Mouse (Mus musculus): ENCODE data around the gene Kcnb1.

Gene Kcnb1

DNA sequence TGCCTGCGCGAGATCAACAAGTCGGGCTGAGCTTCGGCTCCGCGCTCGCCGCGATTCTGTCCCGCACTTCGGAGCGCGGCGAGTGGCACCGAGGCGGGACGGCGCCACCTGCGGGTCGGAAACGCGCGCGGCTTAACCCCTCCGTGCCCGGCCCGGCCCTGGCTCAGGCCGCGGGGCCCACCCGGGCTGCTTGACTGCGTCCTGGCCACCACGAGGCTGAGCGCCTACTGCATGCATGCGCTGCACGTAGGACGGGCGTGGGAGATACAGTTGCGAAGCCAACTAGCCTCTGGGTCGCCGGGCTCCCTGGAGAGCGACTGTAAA is at the start of gene Kcnb1:
Gene Kcnb1, minus strand, starts transcription at position 80 of the 324 bp plus-strand sequence.
- DNase-seq (ENCODE audit: low read depth), result no peak

- DNase-seq (ENCODE audit: low read depth), result no peak
Measured at GRCm38 (mm10) chr2:167239262-167239661, 49.3 kb upstream of the Kcnb1 start.

DNA sequence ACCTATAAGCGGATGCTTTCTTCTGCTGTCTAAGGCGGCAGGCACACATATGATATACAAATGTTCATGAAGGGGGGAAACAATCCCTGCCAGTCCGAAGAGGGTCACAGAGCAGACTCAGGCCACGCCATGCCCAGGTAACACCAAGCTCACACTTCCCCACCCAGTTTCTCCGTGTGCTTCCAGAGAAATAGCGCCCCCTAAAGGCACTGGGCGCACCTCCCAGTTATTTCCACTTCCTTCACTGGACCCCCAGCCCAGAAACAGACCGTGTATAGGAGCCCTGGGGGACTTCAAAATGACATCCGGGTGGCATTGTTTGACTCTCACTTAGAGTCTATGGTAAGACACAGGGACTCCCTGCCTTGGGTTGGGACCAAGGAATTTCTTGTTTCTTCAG is 47.3 kb upstream of the Kcnb1 start:
- DNase-seq (ENCODE audit: low read depth), result no peak

DNA sequence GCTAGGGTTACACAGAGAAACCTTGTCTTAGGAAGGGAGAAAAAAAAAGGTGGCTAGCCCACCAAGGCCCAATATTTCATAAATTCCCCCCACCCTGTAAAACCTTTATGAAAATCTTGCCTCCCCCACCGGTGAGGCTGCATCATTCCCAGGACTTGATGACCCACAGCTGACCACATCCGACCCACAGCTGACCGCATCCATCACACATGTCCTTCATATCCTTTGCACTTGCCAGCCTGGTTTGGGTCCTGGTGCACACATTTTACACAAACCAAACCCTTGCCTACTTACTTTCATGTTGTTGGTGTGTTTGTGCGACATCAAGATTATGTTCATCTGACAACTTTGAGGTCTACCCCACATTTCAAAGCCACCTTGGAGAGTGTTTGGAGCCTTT is 46.2 kb upstream of the Kcnb1 start:
- no peak for DNase-seq (ENCODE audit: low read depth)

DNA sequence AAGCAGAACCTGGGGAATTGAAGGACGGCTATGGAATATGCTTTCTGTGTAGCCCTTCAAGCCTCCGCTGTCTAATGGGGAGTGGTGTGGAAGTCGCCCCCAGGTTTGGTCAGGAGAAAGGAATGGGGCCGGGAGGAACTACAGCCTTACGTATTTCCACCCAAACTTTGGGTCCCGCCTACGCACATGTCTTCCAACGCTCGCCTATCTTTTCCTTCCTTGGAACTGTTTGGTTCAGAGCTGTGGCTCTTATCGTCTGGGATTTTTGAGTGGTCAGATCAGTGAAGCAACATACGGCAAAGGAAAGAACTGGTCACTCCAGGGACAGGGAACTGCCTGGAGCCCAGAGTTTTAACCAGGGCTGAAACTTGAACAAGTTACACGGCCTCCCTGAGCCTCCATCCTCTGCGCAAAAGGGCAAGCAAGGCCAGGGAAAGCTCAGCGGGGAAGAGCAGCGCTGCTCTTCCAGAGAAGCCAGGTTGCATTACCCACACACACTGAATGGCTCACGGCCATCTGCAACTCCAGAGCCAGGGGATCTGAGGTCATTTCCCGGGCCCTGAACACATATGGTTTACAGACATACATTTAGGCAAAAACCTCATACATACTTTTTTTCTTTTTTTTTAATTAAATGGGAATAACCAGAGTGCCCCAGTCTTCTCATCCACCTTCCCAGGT is 45.5 kb upstream of the Kcnb1 start:
- DNase-seq (ENCODE audit: low read depth), result no peak

DNA sequence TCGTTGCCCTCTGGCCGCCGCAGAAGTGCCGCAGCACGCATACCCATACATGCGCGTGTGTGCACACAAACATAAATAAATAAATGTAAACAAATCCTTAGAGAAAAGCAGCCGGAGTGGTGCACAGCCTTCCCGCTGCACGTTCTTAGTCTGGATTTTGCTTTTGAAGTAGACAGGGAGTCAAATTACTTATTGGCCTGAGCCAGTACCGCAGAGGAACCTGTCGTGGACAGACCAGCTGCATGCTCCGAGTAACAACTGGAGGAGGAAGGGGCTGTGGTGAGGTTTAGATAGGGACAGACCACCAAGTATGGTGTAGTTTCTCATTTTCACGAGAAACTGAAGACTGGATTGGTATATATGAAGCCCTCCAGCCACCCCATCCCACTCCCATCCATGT is 43.8 kb upstream of the Kcnb1 start:
- DNase-seq (ENCODE audit: low read depth), result no peak

- no peak for DNase-seq (ENCODE audit: low read depth)
Measured at GRCm38 (mm10) chr2:167233009-167233335, 43.0 kb upstream of the Kcnb1 start.

GRCm38 (mm10) chr2:167232132-167233008 is 42.4 kb upstream of the Kcnb1 start:
- DNase-seq (ENCODE audit: low read depth), result no peak

DNA sequence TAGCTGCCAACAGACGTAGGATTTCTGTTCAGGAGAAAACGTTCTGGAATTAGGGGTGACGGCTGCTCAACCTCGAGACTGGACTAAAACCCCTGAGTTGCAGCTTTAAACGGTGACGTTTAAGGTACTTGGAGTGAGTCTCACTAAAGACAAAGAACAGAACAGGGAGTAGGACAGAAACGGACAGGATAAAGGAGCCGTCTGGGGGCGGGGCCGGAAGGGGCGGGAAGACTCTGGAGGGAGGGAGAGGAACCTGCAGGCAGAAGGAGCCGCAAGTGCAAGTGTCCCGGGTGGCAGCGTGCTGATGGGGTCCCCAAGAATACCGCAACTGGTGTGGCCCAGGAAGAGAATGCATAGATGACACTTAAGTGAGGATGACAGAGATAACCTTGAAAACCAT is 40.6 kb upstream of the Kcnb1 start:
- peak; percentile 15 for DNase-seq (ENCODE audit: low read depth)

DNA sequence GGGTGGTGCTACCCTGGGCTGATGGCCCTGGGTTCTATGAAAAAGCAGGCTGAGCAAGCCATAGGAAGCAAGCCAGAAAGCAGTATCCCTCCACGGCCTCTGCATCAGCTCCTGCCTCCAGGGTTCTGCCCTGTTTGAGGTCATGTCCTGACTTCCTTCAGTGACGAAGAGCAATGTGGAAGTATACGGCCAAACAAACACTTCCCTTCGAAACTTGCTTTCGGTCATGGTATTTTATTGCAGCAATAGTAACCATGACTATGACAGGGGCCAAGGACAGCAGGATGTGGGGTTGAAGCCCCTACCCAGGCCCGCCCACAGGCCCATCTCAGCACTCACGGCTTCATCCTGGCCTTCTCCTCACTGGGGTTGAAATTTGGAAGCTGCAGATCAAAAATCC is 35.0 kb upstream of the Kcnb1 start:
- no peak for DNase-seq (ENCODE audit: low read depth)

- DNase-seq (ENCODE audit: low read depth), result no peak
Measured at GRCm38 (mm10) chr2:167224194-167224593, 34.2 kb upstream of the Kcnb1 start.

- peak; percentile 40 for DNase-seq (ENCODE audit: low read depth)
Measured at GRCm38 (mm10) chr2:167222152-167222551, 32.2 kb upstream of the Kcnb1 start.

DNA sequence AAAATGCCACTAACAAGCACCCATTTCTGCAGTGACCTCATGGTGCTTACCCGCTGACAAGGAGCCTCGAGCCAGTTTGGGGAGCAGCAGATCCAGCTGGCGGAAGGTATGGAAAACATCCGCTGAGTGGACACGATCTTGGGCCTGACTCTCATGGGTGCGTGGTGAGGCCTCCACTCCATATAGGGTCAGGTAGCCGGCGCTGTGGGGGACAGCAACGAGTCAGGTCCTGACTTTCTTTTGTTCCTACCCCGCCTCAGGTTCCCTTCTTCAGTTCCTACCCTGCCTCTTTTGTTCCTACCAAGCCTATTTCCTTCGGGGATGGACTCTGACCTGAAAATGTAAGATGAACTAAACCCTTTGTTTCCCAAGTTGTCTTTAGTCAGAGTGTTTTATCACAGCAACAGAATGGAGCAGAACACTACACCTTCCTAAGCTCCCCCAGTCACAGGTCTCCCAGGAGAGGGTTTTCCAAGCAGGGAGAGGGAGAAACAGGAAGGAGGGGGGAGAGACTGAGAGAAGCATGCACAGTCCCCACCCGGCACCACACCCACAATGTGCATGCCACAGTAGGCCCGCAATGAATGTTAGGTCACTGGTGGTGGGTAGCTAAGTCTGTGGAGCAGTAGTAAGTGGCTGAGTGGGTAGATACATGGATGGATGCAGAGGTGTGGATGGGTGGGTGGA is 31.3 kb upstream of the Kcnb1 start:
- DNase-seq (ENCODE audit: low read depth), result no peak

- no peak for DNase-seq (ENCODE audit: low read depth)
Measured at GRCm38 (mm10) chr2:167220736-167221135, 30.8 kb upstream of the Kcnb1 start.

DNA sequence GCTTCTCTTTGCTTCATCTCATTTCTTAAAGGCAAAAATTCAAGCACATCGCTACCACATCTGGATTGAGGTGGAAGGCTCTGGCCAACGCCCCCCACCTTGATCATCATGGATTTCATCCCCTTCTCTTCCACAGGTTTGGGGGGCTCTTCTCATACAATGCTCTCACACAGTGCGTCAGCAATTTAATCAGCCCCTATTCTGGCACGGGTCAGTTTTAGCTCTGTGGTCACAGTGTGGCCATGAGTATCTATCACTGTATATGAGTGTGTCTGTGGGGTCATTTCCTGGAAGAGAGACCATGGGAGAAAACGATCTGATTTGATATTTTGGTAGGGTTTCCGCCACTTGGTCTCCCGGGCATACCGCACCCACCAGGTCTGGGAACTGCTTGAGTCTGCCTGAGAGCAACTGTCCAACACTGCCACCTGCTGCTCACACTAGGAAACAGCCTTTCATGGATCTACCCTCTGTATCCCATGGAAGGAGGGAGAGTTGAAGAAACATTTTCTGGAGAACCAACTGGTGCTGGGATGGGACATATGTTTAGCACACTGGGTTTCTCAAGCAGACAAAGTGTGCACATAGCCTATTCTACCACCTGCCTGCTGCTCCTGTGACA is 29.3 kb upstream of the Kcnb1 start:
- DNase-seq (ENCODE audit: low read depth), result peak; percentile 47

DNA sequence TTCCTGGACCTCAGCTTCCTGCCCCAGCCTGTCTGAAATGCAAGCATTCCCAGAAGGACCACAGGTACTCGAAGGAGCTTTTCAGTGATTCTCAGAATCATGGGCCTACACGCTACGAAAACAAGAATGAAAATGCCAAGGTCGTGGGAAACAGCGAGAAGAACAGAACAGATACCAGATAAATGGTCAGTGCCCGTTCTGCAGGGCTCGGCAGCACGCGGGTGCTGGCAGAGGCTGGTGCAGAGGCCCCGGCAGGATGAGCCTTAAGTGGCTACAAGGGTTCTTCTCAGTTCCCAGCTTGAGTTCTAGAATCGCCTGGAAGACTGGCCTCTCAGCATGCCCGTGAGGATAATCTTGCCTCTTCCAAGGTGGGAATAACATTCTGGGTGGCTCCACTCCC is 23.7 kb upstream of the Kcnb1 start:
- no peak for DNase-seq (ENCODE audit: low read depth)

- DNase-seq (ENCODE audit: low read depth), result no peak
Measured at GRCm38 (mm10) chr2:167213076-167213475, 23.1 kb upstream of the Kcnb1 start.

DNA sequence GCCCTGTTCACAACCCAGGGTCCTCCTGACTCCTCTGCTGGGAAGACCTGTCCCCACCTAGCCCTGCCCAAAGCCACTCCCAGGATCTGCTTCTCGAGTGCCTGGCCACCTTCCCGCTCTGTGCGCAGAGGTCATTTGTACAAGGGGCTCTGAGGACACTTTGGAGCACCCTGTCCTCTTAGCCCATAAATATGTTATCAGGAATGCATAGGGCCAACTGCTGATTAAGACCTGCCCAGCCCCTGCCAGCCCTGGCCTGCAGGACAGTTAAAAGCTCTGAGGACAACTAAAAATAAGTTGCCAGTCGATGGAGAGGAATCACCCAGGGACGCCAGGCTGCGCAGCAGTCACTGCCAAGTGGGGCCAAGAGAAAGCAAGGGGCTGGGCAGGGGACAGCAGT is 22.6 kb upstream of the Kcnb1 start:
- DNase-seq (ENCODE audit: low read depth), result no peak

DNA sequence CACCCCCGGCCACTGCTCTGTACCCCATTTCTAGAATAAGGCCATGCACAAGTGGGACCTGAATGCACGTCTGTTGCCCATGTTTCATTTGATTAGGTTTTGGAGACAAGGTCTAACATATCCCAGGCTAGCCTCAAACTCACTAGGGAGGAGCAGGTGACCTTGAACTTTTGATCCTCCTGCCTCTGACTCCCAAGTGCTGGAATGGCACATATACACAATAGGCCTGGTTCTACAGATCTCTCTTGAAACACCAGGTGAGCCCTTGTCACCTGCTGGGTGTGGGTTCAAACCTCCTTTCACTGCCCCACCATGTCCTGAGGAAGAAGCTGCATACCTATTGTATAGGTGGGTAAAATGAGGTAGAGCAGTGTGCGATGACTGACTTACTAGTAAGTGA is 22.1 kb upstream of the Kcnb1 start:
- no peak for DNase-seq (ENCODE audit: low read depth)

- no peak for DNase-seq (ENCODE audit: low read depth)
Measured at GRCm38 (mm10) chr2:167209900-167210299, 19.9 kb upstream of the Kcnb1 start.

- DNase-seq (ENCODE audit: low read depth), result no peak
Measured at GRCm38 (mm10) chr2:167208984-167209383, 19.0 kb upstream of the Kcnb1 start.

- DNase-seq (ENCODE audit: low read depth), result no peak
Measured at GRCm38 (mm10) chr2:167205918-167206629, 16.1 kb upstream of the Kcnb1 start.

Measured in c-Kit-positive CD71-positive TER-119-negative erythroid progenitor cells, embryonic 14.5 days (primary cell).